32 mouse cellular contexts compared by ENCODE assay signal in the genomic region with DNA sequence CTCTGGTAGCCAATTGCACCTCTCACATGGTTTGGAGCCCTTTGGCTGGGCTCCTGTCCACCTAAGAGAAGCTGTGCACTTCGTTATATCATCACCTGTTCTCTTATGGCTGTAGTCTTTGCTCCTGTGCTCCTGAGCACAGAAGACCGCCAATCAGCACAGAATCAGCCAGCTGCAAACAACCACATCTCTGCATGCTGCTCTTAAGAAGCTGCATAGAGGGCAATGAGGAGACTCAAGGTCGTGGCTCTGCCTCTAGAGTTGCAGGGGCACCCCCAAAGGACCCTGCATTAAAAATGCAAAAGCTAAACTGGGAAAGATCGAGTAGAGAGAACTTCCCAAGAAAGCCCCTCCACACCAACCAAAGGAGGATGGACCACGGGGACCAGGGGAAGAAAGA. TPM values are rescaled to one million over a fixed set of nuclear protein-coding genes. Genes with fewer than 3 reads are reported as not detected.
A peak's percentile ranks its signal among the peaks of the same experiment; 100 is the strongest.
DNase-seq lines count a peak whose midpoint lies in the region; ATAC-seq and TF ChIP-seq lines count a peak whose summit lies in the region.
"Had no signal": no experiment of that assay in that cellular context is flagged by ENCODE, and none has a peak within 500 bp of the region (broad histone marks: within the 10 kb centered on the region; RNA-seq: fewer than 3 reads in every experiment).

No protein-coding gene starts in this region.

- H3K4me2 ChIP-seq in heart, postnatal 0 days (ENCODE audit: low read depth, low read length): peak overlapping the region; percentile 6; the same call in 1 of the 2 replicates
- H3K4me2 ChIP-seq in limb, embryonic 14.5 days (replicated peaks; ENCODE audit: low read depth, low read length, severe bottlenecking): peak overlapping the region; percentile 25
- no peak overlapping the region for H3K4me2 ChIP-seq in intestine, embryonic 15.5 days (replicated peaks)
- no peak overlapping the region for H3K4me2 ChIP-seq in liver, postnatal 0 days (ENCODE audit: low read depth, low read length)
- H3K4me2 ChIP-seq: embryonic facial prominence, embryonic 12.5 days; embryonic facial prominence, embryonic 15.5 days; forebrain, embryonic 12.5 days; forebrain, embryonic 15.5 days; hindbrain, embryonic 14.5 days had no signal

- no peak overlapping the region for H3K9ac ChIP-seq in heart, postnatal 0 days (replicated peaks; ENCODE audit: low read depth, low read length)
- no peak overlapping the region for H3K9ac ChIP-seq in heart, adult 2 months (ENCODE audit: low read depth, low read length)
- H3K9ac ChIP-seq in limb, embryonic 14.5 days (ENCODE audit: low read depth, low read length, severe bottlenecking): peak overlapping the region; percentile 12; the same call in 1 of the 2 replicates
- H3K9ac ChIP-seq in intestine, embryonic 15.5 days: no peak overlapping the region
- H3K9ac ChIP-seq in liver, postnatal 0 days (replicated peaks): no peak overlapping the region
- H3K9ac ChIP-seq: embryonic facial prominence, embryonic 12.5 days; embryonic facial prominence, embryonic 15.5 days; forebrain, embryonic 12.5 days; forebrain, embryonic 15.5 days; hindbrain, embryonic 14.5 days had no signal

- no peak overlapping the region; the same call in 1 of the 2 replicates for H3K4me3 ChIP-seq in heart, postnatal 0 days (ENCODE audit: low read depth, low read length)
- H3K4me3 ChIP-seq in heart, adult 2 months: no peak overlapping the region
- H3K4me3 ChIP-seq in limb, embryonic 14.5 days (replicated peaks; ENCODE audit: low read length): no peak overlapping the region
- H3K4me3 ChIP-seq in intestine, embryonic 15.5 days (replicated peaks): no peak overlapping the region
- no peak overlapping the region for H3K4me3 ChIP-seq in liver, postnatal 0 days (ENCODE audit: low read depth, low read length)
- H3K4me3 ChIP-seq: embryonic facial prominence, embryonic 12.5 days; embryonic facial prominence, embryonic 15.5 days; forebrain, embryonic 12.5 days; forebrain, embryonic 15.5 days; heart, embryonic 10.5 days had no signal

- no peak for TF ChIP-seq CTCF in heart, postnatal 0 days (IDR thresholded peaks at IDR 0.05; ENCODE audit: low read depth)
- TF ChIP-seq CTCF in heart, adult 2 months (IDR thresholded peaks at IDR 0.05): no peak
- TF ChIP-seq CTCF in liver, postnatal 0 days (IDR thresholded peaks at IDR 0.05; ENCODE audit: low read depth): no peak

- H3K9me3 ChIP-seq in heart, postnatal 0 days (replicated peaks; ENCODE audit: control insufficient read depth, low read length): no peaks in the 10 kb centered on the region
- no peaks in the 10 kb centered on the region for H3K9me3 ChIP-seq in limb, embryonic 14.5 days (ENCODE audit: control insufficient read depth, low read length)
- no peaks in the 10 kb centered on the region for H3K9me3 ChIP-seq in intestine, embryonic 15.5 days
- H3K9me3 ChIP-seq in liver, postnatal 0 days (ENCODE audit: low read length): no peaks in the 10 kb centered on the region
- H3K9me3 ChIP-seq: embryonic facial prominence, embryonic 12.5 days; embryonic facial prominence, embryonic 15.5 days; forebrain, embryonic 12.5 days; forebrain, embryonic 15.5 days; heart, embryonic 10.5 days had no signal

- no peak overlapping the region; the same call in 1 of the 2 replicates for H3K27ac ChIP-seq in heart, postnatal 0 days (ENCODE audit: low read depth)
- no peak overlapping the region for H3K27ac ChIP-seq in heart, adult 2 months
- no peak overlapping the region for H3K27ac ChIP-seq in limb, embryonic 14.5 days (replicated peaks; ENCODE audit: low read depth, low read length)
- no peak overlapping the region for H3K27ac ChIP-seq in intestine, embryonic 15.5 days
- no peak overlapping the region for H3K27ac ChIP-seq in liver, postnatal 0 days (ENCODE audit: low read depth)
- H3K27ac ChIP-seq: embryonic facial prominence, embryonic 12.5 days; embryonic facial prominence, embryonic 15.5 days; forebrain, embryonic 12.5 days; forebrain, embryonic 15.5 days; heart, embryonic 10.5 days; hindbrain, embryonic 14.5 days; hindbrain, postnatal 0 days had no signal

- WGBS in heart, postnatal 0 days: 45% methylated on average over 5 of the region's 5 CpGs
- WGBS in heart, adult 2 months: 54% methylated on average over 5 of the region's 5 CpGs
- 60% methylated on average over 5 of the region's 5 CpGs for WGBS in limb, embryonic 14.5 days
- WGBS in intestine, embryonic 15.5 days: 71% methylated on average over 5 of the region's 5 CpGs
- WGBS in liver, postnatal 0 days (ENCODE audit: insufficient replicate concordance): 52% methylated on average over 5 of the region's 5 CpGs

- ATAC-seq in heart, postnatal 0 days (ENCODE audit: insufficient read depth, low read depth): no peak
- ATAC-seq in limb, embryonic 14.5 days (ENCODE audit: low FRiP score, low read depth): no peak
- no peak for ATAC-seq in intestine, embryonic 15.5 days
- ATAC-seq in liver, postnatal 0 days: no peak
- ATAC-seq: forebrain, embryonic 15.5 days; hindbrain, postnatal 0 days had no signal

- no peaks in the 10 kb centered on the region for H3K79me2 ChIP-seq in heart, adult 2 months (replicated peaks; ENCODE audit: control insufficient read depth, insufficient read depth, low read length)

- intact Hi-C loops in heart, adult 2 months (cut with DNase I): no loop called here

- no peak for TF ChIP-seq EP300 in heart, postnatal 0 days (IDR thresholded peaks at IDR 0.05; ENCODE audit: low read depth)
- TF ChIP-seq EP300 in heart, adult 2 months (IDR thresholded peaks at IDR 0.05; ENCODE audit: insufficient read depth, low read depth, low read length): no peak
- TF ChIP-seq EP300 in liver, postnatal 0 days (IDR thresholded peaks at IDR 0.05; ENCODE audit: low read depth): no peak

- H3K4me1 ChIP-seq in heart, postnatal 0 days (ENCODE audit: control insufficient read depth, insufficient read depth): no peaks in the 10 kb centered on the region
- H3K4me1 ChIP-seq in heart, adult 2 months (ENCODE audit: control insufficient read depth, insufficient read depth, low read length): no peaks in the 10 kb centered on the region
- no peaks in the 10 kb centered on the region for H3K4me1 ChIP-seq in limb, embryonic 14.5 days (ENCODE audit: control insufficient read depth, insufficient read depth, low read length)
- no peaks in the 10 kb centered on the region for H3K4me1 ChIP-seq in intestine, embryonic 15.5 days (replicated peaks)
- no peaks in the 10 kb centered on the region for H3K4me1 ChIP-seq in liver, postnatal 0 days (ENCODE audit: insufficient read depth)
- H3K4me1 ChIP-seq: embryonic facial prominence, embryonic 12.5 days; embryonic facial prominence, embryonic 15.5 days; forebrain, embryonic 12.5 days; forebrain, embryonic 15.5 days had no signal

- no peak for TF ChIP-seq POLR2A in heart, adult 2 months (IDR thresholded peaks at IDR 0.05; ENCODE audit: insufficient read depth, low read depth, low read length)
- no peak for TF ChIP-seq POLR2A in limb, embryonic 14.5 days (IDR thresholded peaks at IDR 0.05; ENCODE audit: borderline replicate concordance, extremely low read depth, insufficient read depth, insufficient read length)

- H3K36me3 ChIP-seq in heart, postnatal 0 days (replicated peaks; ENCODE audit: control insufficient read depth, insufficient read depth, low read length): no peaks in the 10 kb centered on the region
- H3K36me3 ChIP-seq in heart, adult 2 months (ENCODE audit: control insufficient read depth, insufficient read depth, low read length): no peaks in the 10 kb centered on the region
- H3K36me3 ChIP-seq in limb, embryonic 14.5 days (ENCODE audit: control insufficient read depth, insufficient read depth, low read length): no peaks in the 10 kb centered on the region
- H3K36me3 ChIP-seq in intestine, embryonic 15.5 days: no peaks in the 10 kb centered on the region
- no peaks in the 10 kb centered on the region for H3K36me3 ChIP-seq in liver, postnatal 0 days (replicated peaks; ENCODE audit: insufficient read depth, low read length)
- H3K36me3 ChIP-seq: embryonic facial prominence, embryonic 12.5 days; embryonic facial prominence, embryonic 15.5 days; forebrain, embryonic 12.5 days; forebrain, embryonic 15.5 days; heart, embryonic 10.5 days had no signal

- H3K27me3 ChIP-seq in heart, postnatal 0 days (ENCODE audit: control insufficient read depth, insufficient read depth, low read length): no peaks in the 10 kb centered on the region
- H3K27me3 ChIP-seq in heart, adult 2 months (ENCODE audit: control insufficient read depth, insufficient read depth, low read length): no peaks in the 10 kb centered on the region
- H3K27me3 ChIP-seq in limb, embryonic 14.5 days (ENCODE audit: control insufficient read depth, insufficient read depth, low read length): no peaks in the 10 kb centered on the region
- H3K27me3 ChIP-seq in intestine, embryonic 15.5 days (replicated peaks): no peaks in the 10 kb centered on the region
- no peaks in the 10 kb centered on the region for H3K27me3 ChIP-seq in liver, postnatal 0 days (ENCODE audit: insufficient read depth, low read length)
- H3K27me3 ChIP-seq: embryonic facial prominence, embryonic 12.5 days; embryonic facial prominence, embryonic 15.5 days; forebrain, embryonic 12.5 days; forebrain, embryonic 15.5 days had no signal

- DNase-seq in heart, postnatal 0 days (ENCODE audit: low spot score): no peak
- no peak for DNase-seq in heart, adult 2 months
- no peak for DNase-seq in limb, embryonic 14.5 days (ENCODE audit: low spot score)
- peak; percentile 75 to 78 for DNase-seq in thymus, postnatal 10 days (ENCODE audit: low spot score in 2 of 2)
- DNase-seq in thymus, postnatal 36 days: peak; percentile 72 to 80
- DNase-seq in liver, postnatal 0 days: no peak
- no peak for DNase-seq in spleen, postnatal 36 days (ENCODE audit: low spot score in 2 of 2)
- DNase-seq: adrenal gland, adult 2 months; adrenal gland, postnatal 14 days; B cell, adult 2 months; cerebellum, adult 11 months; cerebellum, adult 2 months; cerebellum, adult 9-11 months; cerebellum, postnatal 25 days; gastrocnemius, postnatal 25 days; heart, adult 18-20 months; heart, postnatal 10 days; heart, postnatal 4 days had no signal

RNA-seq across cellular contexts. Expression of a gene that starts 12.5 kb away (rescaled TPM):
- 5.4 TPM in 1 of 2 replicates, not detected in the other for total RNA-seq in heart, postnatal 0 days (2014; rRNA removed; ENCODE audit: low replicate concordance)
- polyA plus RNA-seq in heart, postnatal 0 days (2015; fragmentation: Nextera tagmentation; extraction: Ambion mirVana): 0.04 TPM in 1 of 2 replicates, not detected in the other
- total RNA-seq in heart, adult 2 months (2021): under 1 TPM; 0.13 to 0.25 TPM
- polyA plus RNA-seq in heart, adult 2 months (2012; rRNA removed): 0.26 and 0.72 TPM in 2 replicates
- 0.03 and 0.04 TPM in 2 replicates for polyA plus RNA-seq in limb, embryonic 14.5 days (2012; rRNA removed)
- polyA plus RNA-seq in limb, embryonic 14.5 days (2014; fragmentation: Nextera tagmentation; extraction: Ambion mirVana): not detected in 2 replicates
- not detected in 2 replicates for polyA plus RNA-seq in intestine, embryonic 15.5 days (2015; fragmentation: Nextera tagmentation; extraction: Ambion mirVana)
- 0.04 TPM in 1 of 2 replicates, not detected in the other for polyA plus RNA-seq in liver, postnatal 0 days (2015; fragmentation: Nextera tagmentation; extraction: Ambion mirVana)
- total RNA-seq: common myeloid progenitor, adult 5-6 weeks; gastrocnemius, adult 8-10 months; hindbrain, postnatal 0 days; MEL had no signal
- polyA plus RNA-seq: embryonic facial prominence, embryonic 12.5 days; embryonic facial prominence, embryonic 15.5 days; forebrain, embryonic 12.5 days; forebrain, embryonic 15.5 days; heart, embryonic 10.5 days; heart, embryonic 14.5 days; hindbrain, embryonic 11.5 days; hindbrain, embryonic 14.5 days; hindbrain, postnatal 0 days had no signal

RNA-seq across cellular contexts. Expression of a gene that starts 38.2 kb away (rescaled TPM):
- total RNA-seq in heart, postnatal 0 days (2014; rRNA removed; ENCODE audit: low replicate concordance): 0.08 TPM in 1 of 2 replicates, not detected in the other
- 0.12 and 0.18 TPM in 2 replicates for polyA plus RNA-seq in heart, postnatal 0 days (2015; fragmentation: Nextera tagmentation; extraction: Ambion mirVana)
- total RNA-seq in heart, adult 2 months (2021): under 1 TPM in 1 of 2 experiments, not detected in 1; 0.31 TPM
- 0.51 and 1.2 TPM in 2 replicates for polyA plus RNA-seq in heart, adult 2 months (2012; rRNA removed)
- not detected in 2 replicates for polyA plus RNA-seq in limb, embryonic 14.5 days (2012; rRNA removed)
- polyA plus RNA-seq in limb, embryonic 14.5 days (2014; fragmentation: Nextera tagmentation; extraction: Ambion mirVana): not detected in 2 replicates
- polyA plus RNA-seq in intestine, embryonic 15.5 days (2015; fragmentation: Nextera tagmentation; extraction: Ambion mirVana): 0.21 TPM in 1 of 2 replicates, not detected in the other
- 0.09 TPM in 1 of 2 replicates, not detected in the other for polyA plus RNA-seq in liver, postnatal 0 days (2015; fragmentation: Nextera tagmentation; extraction: Ambion mirVana)
- total RNA-seq: adrenal gland, postnatal 4 days; common myeloid progenitor, adult 5-6 weeks; gastrocnemius, adult 8-10 months; hindbrain, postnatal 0 days; MEL had no signal
- polyA plus RNA-seq: cerebellum, adult 2 months; embryonic facial prominence, embryonic 15.5 days; forebrain, embryonic 12.5 days; forebrain, embryonic 15.5 days; heart, embryonic 10.5 days; hindbrain, embryonic 11.5 days; hindbrain, embryonic 14.5 days; hindbrain, postnatal 0 days had no signal

RNA-seq across cellular contexts. Expression of a gene that starts 38.7 kb away (rescaled TPM):
- 287 and 316 TPM in 2 replicates for total RNA-seq in heart, postnatal 0 days (2014; rRNA removed; ENCODE audit: low replicate concordance)
- 106 and 109 TPM in 2 replicates for polyA plus RNA-seq in heart, postnatal 0 days (2015; fragmentation: Nextera tagmentation; extraction: Ambion mirVana)
- 100 to 1,000 TPM; 325 to 352 TPM for total RNA-seq in heart, adult 2 months (2021)
- polyA plus RNA-seq in heart, adult 2 months (2012; rRNA removed): 192 and 372 TPM in 2 replicates
- polyA plus RNA-seq in limb, embryonic 14.5 days (2012; rRNA removed): 26.1 and 26.3 TPM in 2 replicates
- polyA plus RNA-seq in limb, embryonic 14.5 days (2014; fragmentation: Nextera tagmentation; extraction: Ambion mirVana): 14.9 and 19.1 TPM in 2 replicates
- polyA plus RNA-seq in intestine, embryonic 15.5 days (2015; fragmentation: Nextera tagmentation; extraction: Ambion mirVana): 0.27 and 0.57 TPM in 2 replicates
- polyA plus RNA-seq in liver, postnatal 0 days (2015; fragmentation: Nextera tagmentation; extraction: Ambion mirVana): 0.22 and 0.59 TPM in 2 replicates
- total RNA-seq: common myeloid progenitor, adult 5-6 weeks; MEL had no signal

Comparison
In these comparisons a context has a peak if more than half of its experiments do, and no peak if none do; other contexts are left out.
1. DNase-seq: peak in thymus, postnatal 10 days (2 of 2) and thymus, postnatal 36 days (2 of 2); none in heart, postnatal 0 days (single experiment), heart, adult 2 months (0 of 2), limb, embryonic 14.5 days (single experiment), liver, postnatal 0 days (single experiment) and spleen, postnatal 36 days (0 of 2).
2. H3K4me2 ChIP-seq: peak in heart, postnatal 0 days (single experiment) and limb, embryonic 14.5 days (single experiment); none in intestine, embryonic 15.5 days (single experiment) and liver, postnatal 0 days (single experiment).